Mouse (Mus musculus) liver, embryonic 11.5 days (tissue): Measurements from ENCODE around the gene Fmnl2. TPM values are rescaled to one million over a fixed set of nuclear protein-coding genes. Genes with fewer than 3 reads are reported as not detected.

ENCODE experiments used
- ATAC-seq: fragments of 200-750 bp; cut with Nextera tagmentation; replicated peaks from 2 replicates; pipeline ENCODE4 v1.8.0; 2017; ENCODE audit warnings: moderate number of reproducible peaks, mild to moderate bottlenecking, moderate TSS enrichment, moderate library complexity; ENCODE audit not compliant: low FRiP score
- DNase-seq: peaks from one replicate; pipeline ENCODE4 v3.0.0-alpha.2; 2017; ENCODE audit warnings: low spot score
- H3K27ac ChIP-seq: fragments of 300-500 bp; sonication (generic); 2 replicates; pipeline ENCODE4 v1.5.1; 2014; ENCODE audit warnings: mild to moderate bottlenecking, low read depth, low read length, control low read depth
- H3K27me3 ChIP-seq: fragments of 300-500 bp; sonication (generic); replicated peaks from 2 replicates; pipeline ENCODE4 v1.6.1; 2014; ENCODE audit warnings: low read length, mixed read lengths; ENCODE audit not compliant: control insufficient read depth, insufficient read depth
- H3K36me3 ChIP-seq: fragments of 300-500 bp; sonication (generic); 2 replicates; pipeline ENCODE4 v1.6.1; 2014; ENCODE audit warnings: mild to moderate bottlenecking, low read length, moderate library complexity, mixed read lengths; ENCODE audit not compliant: control insufficient read depth, insufficient read depth
- H3K4me1 ChIP-seq: fragments of 300-500 bp; sonication (generic); replicated peaks from 2 replicates; pipeline ENCODE4 v1.6.1; 2014; ENCODE audit warnings: low read length, mixed read lengths; ENCODE audit not compliant: control insufficient read depth, insufficient read depth
- H3K4me2 ChIP-seq: fragments of 300-500 bp; sonication (generic); 2 replicates; pipeline ENCODE4 v1.6.1; 2014; ENCODE audit warnings: mild to moderate bottlenecking, control low read depth, moderate library complexity
- H3K4me3 ChIP-seq: fragments of 300-500 bp; sonication (generic); 2 replicates; pipeline ENCODE4 v1.5.1; 2014; ENCODE audit warnings: low read depth, low read length, control low read depth
- H3K9ac ChIP-seq: fragments of 300-500 bp; sonication (generic); 2 replicates; pipeline ENCODE4 v1.6.1; 2014; ENCODE audit warnings: low read depth, low read length, control low read depth
- H3K9me3 ChIP-seq: fragments of 300-500 bp; sonication (generic); 2 replicates; pipeline ENCODE4 v1.6.1; 2016; ENCODE audit warnings: low read length, inconsistent platforms, mixed read lengths; ENCODE audit not compliant: control insufficient read depth
- WGBS: fragments of 180-500 bp; shearing (Covaris S2); extraction: QIAGEN DNeasy Blood & Tissue Kit; methylation state at CpG from one replicate; pipeline ENCODE4 v1.1.7; 2014; 5-methylcytosine and 5-hydroxymethylcytosine counted together
- polyA plus RNA-seq: library from polyadenylated mRNA; unstranded; fragments of >200 nt; fragmentation: Nextera tagmentation; extraction: Ambion mirVana; gene quantifications from 2 replicates; pipeline ENCODE4 v1.2.1, GENCODE M21; 2014

Fmnl2 gene
- polyA plus RNA-seq, 1 experiment from 2014 or later, result 1.5 TPM

GRCm38 (mm10) chr2:52985167-52985566 lies 127.5 kb downstream of the Fmnl2 start:
- WGBS, result 62% methylated on average over 4 of the region's 4 CpGs
- H3K27me3 ChIP-seq, result no peaks in the 10 kb centered on the region

GRCm38 (mm10) chr2:52986354-52986753 lies 128.7 kb downstream of the Fmnl2 start:
- 60% methylated on average over 3 of the region's 3 CpGs for WGBS
- Histone ChIP-seq H3K4me3 (no peak overlapping the region), H3K9me3 (no peaks in the 10 kb centered on the region), H3K27me3 (no peaks in the 10 kb centered on the region), H3K4me1 (0 out of 2 replicates have a peak, but pooled peaks cover 2% of the 10 kb centered on the region), H3K27ac (no peak overlapping the region), H3K9ac (no peak overlapping the region), H3K4me2 (no peak overlapping the region), H3K36me3 (no peaks in the 10 kb centered on the region)
- no peak for DNase-seq
- no peak for ATAC-seq

More at GRCm38 (mm10) chr2:52985167-52985566, 127.5 kb downstream of the Fmnl2 start:
- Histone ChIP-seq H3K4me1 (0 out of 2 replicates have a peak, but pooled peaks cover 2% of the 10 kb centered on the region), H3K4me2 (no peak overlapping the region), H3K9ac (no peak overlapping the region), H3K4me3 (no peak overlapping the region), H3K27ac (no peak overlapping the region), H3K36me3 (no peaks in the 10 kb centered on the region), H3K9me3 (no peaks in the 10 kb centered on the region)
- no peak for ATAC-seq
- no peak for DNase-seq

GRCm38 (mm10) chr2:52987035-52987434 lies 129.4 kb downstream of the Fmnl2 start:
- Histone ChIP-seq H3K36me3 (no peaks in the 10 kb centered on the region), H3K4me3 (no peak overlapping the region), H3K4me1 (0 out of 2 replicates have a peak, but pooled peaks cover 2% of the 10 kb centered on the region), H3K27ac (no peak overlapping the region), H3K9me3 (no peaks in the 10 kb centered on the region), H3K4me2 (no peak overlapping the region), H3K9ac (no peak overlapping the region), H3K27me3 (no peaks in the 10 kb centered on the region)
- ATAC-seq (no peak), DNase-seq (no peak)
- 92% methylated on average over 6 of the region's 6 CpGs for WGBS

- Histone ChIP-seq H3K4me3 (no peak overlapping the region), H3K9me3 (no peaks in the 10 kb centered on the region), H3K4me2 (no peak overlapping the region; the same call in 1 of the 2 replicates), H3K27ac (no peak overlapping the region; the same call in 1 of the 2 replicates), H3K4me1 (0 out of 2 replicates have a peak, but pooled peaks cover 2% of the 10 kb centered on the region), H3K27me3 (no peaks in the 10 kb centered on the region), H3K36me3 (no peaks in the 10 kb centered on the region), H3K9ac (no peak overlapping the region)
- DNase-seq, result no peak
- WGBS, result 67% methylated on average over 11 of the region's 11 CpGs
- no peak for ATAC-seq
Measured at GRCm38 (mm10) chr2:52987637-52988295, 130.1 kb downstream of the Fmnl2 start.

GRCm38 (mm10) chr2:52989316-52989715 lies 131.7 kb downstream of the Fmnl2 start:
- WGBS, result 63% methylated on average over 4 of the region's 4 CpGs
- no peak overlapping the region for H3K4me3 ChIP-seq
- H3K27ac ChIP-seq, result no peak overlapping the region
- H3K27me3 ChIP-seq, result no peaks in the 10 kb centered on the region
- no peak overlapping the region for H3K9ac ChIP-seq
- ATAC-seq (no peak), DNase-seq (no peak)
- no peak overlapping the region for H3K4me2 ChIP-seq
- H3K36me3 ChIP-seq, result no peaks in the 10 kb centered on the region
- 0 out of 2 replicates have a peak, but pooled peaks cover 2% of the 10 kb centered on the region for H3K4me1 ChIP-seq
- H3K9me3 ChIP-seq, result no peaks in the 10 kb centered on the region

- Histone ChIP-seq H3K27ac (no peak overlapping the region), H3K9me3 (no peaks in the 10 kb centered on the region), H3K36me3 (no peaks in the 10 kb centered on the region), H3K4me2 (no peak overlapping the region), H3K4me1 (0 out of 2 replicates have a peak, but pooled peaks cover 2% of the 10 kb centered on the region), H3K27me3 (no peaks in the 10 kb centered on the region), H3K9ac (no peak overlapping the region), H3K4me3 (no peak overlapping the region)
- DNase-seq (no peak), ATAC-seq (no peak)
- 82% methylated on average over 9 of the region's 9 CpGs for WGBS
Measured at GRCm38 (mm10) chr2:52990874-52991687, 133.4 kb downstream of the Fmnl2 start.

- no peak overlapping the region for H3K4me2 ChIP-seq
- H3K9ac ChIP-seq, result no peak overlapping the region
- no peak overlapping the region for H3K27ac ChIP-seq
- H3K4me3 ChIP-seq, result no peak overlapping the region
- no peaks in the 10 kb centered on the region for H3K27me3 ChIP-seq
- H3K9me3 ChIP-seq, result no peaks in the 10 kb centered on the region
- H3K4me1 ChIP-seq, result 0 out of 2 replicates have a peak, but pooled peaks cover 2% of the 10 kb centered on the region
- no peaks in the 10 kb centered on the region for H3K36me3 ChIP-seq
- ATAC-seq, result no peak
- 44% methylated on average over 5 of the region's 5 CpGs for WGBS
- no peak for DNase-seq
Measured at GRCm38 (mm10) chr2:52991688-52992194, 134.1 kb downstream of the Fmnl2 start.

- ATAC-seq (no peak), DNase-seq (no peak)
- no peaks in the 10 kb centered on the region for H3K36me3 ChIP-seq
- no peak overlapping the region for H3K9ac ChIP-seq
- H3K27me3 ChIP-seq, result no peaks in the 10 kb centered on the region
- H3K4me2 ChIP-seq, result no peak overlapping the region
- H3K9me3 ChIP-seq, result no peaks in the 10 kb centered on the region
- no peaks in the 10 kb centered on the region for H3K4me1 ChIP-seq
- H3K4me3 ChIP-seq, result no peak overlapping the region
- no peak overlapping the region for H3K27ac ChIP-seq
- 77% methylated on average over 7 of the region's 7 CpGs for WGBS
Measured at GRCm38 (mm10) chr2:52993241-52993640, 135.6 kb downstream of the Fmnl2 start.
